Mouse (Mus musculus): ENCODE data around the gene Klk1b3. TPM values are rescaled to one million over a fixed set of nuclear protein-coding genes. Genes with fewer than 3 reads are reported as not detected.
"Not testable (repeated sequence)": the region's sequence is repeated elsewhere in the genome, so short reads cannot be mapped to it uniquely, and the experiment has no call there.

Gene Klk1b3
- polyA plus RNA-seq, 1 experiment, result not detected

DNA sequence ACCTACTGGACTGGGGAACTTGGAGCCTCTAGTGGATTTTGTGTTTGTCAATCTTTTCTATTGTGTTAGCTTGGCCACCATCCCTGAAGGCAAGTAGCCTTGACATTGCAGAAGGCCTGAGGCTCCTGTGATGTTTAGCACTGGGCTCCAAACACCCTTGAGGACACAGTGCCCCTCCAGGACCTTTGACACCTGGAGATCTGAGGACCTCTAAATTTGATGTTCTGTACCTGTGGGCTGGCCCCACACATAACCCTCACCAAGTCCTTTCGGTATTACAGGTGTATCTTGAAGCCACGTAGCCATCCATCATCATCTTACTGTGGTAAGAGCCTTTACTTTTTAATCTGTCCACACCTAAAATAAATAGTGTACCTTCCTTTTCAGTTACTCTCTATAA lies 50.0 kb downstream of the Klk1b3 start:
- 92% methylated on average over 2 of the region's 2 CpGs for WGBS
- no peak overlapping the region for H3K4me3 ChIP-seq (replicated peaks; ENCODE audit: control insufficient read depth, low read depth, low read length)
- no peaks in the 10 kb centered on the region; the same call in 1 of the 2 replicates for H3K4me1 ChIP-seq (ENCODE audit: control insufficient read depth, insufficient read depth, low read length)
- no peak overlapping the region for H3K27ac ChIP-seq (ENCODE audit: control insufficient read depth, insufficient read depth, low read depth, low read length, poor library complexity)
- no peak for TF ChIP-seq POLR2A (IDR thresholded peaks at IDR 0.05; ENCODE audit: borderline replicate concordance, control insufficient read depth, low read depth, low read length)

DNA sequence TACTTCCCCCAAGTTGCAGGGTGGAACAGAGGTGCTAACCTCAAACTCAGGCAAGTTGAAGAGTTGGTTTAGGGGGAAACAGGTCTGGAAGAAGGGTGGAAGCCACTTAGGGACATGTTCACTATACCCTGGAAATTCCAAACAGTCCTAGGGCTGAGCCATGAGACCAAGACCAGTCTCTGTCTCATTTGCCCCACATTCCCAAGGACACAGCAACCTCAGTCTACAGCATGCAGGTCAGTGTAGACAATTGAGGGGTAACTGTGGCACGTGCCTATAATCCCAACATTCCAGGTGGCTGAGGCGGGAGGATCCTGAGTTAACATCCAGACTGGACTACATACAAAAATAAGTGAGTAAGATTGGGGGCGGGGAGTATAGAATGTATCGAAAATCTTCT lies 51.3 kb downstream of the Klk1b3 start:
- Histone ChIP-seq H3K27ac (ENCODE audit: control insufficient read depth, insufficient read depth, low read depth, low read length, poor library complexity) (no peak overlapping the region), H3K4me3 (replicated peaks; ENCODE audit: control insufficient read depth, low read depth, low read length) (no peak overlapping the region), H3K4me1 (ENCODE audit: control insufficient read depth, insufficient read depth, low read length) (no peaks in the 10 kb centered on the region; the same call in 1 of the 2 replicates)
- WGBS, result 83% methylated on average over 4 of the region's 4 CpGs
- TF ChIP-seq CTCF (IDR thresholded peaks at IDR 0.05; ENCODE audit: control insufficient read depth, insufficient read depth, low read length) (no peak), POLR2A (IDR thresholded peaks at IDR 0.05; ENCODE audit: borderline replicate concordance, control insufficient read depth, low read depth, low read length) (no peak)

DNA sequence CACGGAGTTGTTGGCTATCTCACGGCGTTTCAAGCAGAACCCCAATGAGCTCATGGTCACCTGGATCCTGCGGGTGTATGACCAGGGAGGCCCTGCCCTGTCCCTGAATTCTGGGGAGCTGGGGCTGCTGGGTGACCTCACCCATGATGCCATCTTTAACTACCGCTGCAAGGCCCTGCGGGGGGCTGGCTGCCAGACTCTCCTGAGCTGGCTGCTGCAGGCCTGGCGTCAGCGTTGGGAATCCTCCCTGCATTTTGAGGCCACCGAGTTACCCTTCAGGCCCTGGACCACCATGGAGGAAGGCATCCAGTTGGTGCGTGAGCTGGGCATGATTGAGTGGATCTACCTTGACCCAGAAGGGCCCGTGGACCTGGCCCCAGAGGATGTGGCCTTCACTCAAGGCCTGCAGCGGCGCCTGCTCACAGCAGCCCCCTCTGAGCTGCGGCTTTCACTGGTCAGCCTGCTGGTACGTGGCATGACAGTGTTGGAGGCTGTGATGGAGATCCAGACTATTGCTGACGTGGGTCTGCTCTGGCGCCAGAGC lies 52.8 kb downstream of the Klk1b3 start:
- 83% methylated on average over 17 of the region's 17 CpGs for WGBS

More for the DNA sequence above, 52.8 kb downstream of the Klk1b3 start:
- not testable (repeated sequence) for H3K27ac ChIP-seq (ENCODE audit: control insufficient read depth, insufficient read depth, low read depth, low read length, poor library complexity); H3K4me1 ChIP-seq (ENCODE audit: control insufficient read depth, insufficient read depth, low read length); H3K4me3 ChIP-seq (replicated peaks; ENCODE audit: control insufficient read depth, low read depth, low read length)

Other genes with a start within 250 kb of the Klk1b3 start
- not detected in 2 replicates for gene Klk1b8, start 247.5 kb upstream of the Klk1b3 start, polyA plus RNA-seq (2011; ENCODE audit: insufficient read depth, insufficient read length, low replicate concordance, missing spikeins)
- not detected in 2 replicates for gene Klk1b1, start 231.4 kb upstream of the Klk1b3 start, polyA plus RNA-seq (2011; ENCODE audit: insufficient read depth, insufficient read length, low replicate concordance, missing spikeins)
- gene Klk1b9, start 222.1 kb upstream of the Klk1b3 start, polyA plus RNA-seq (2011; ENCODE audit: insufficient read depth, insufficient read length, low replicate concordance, missing spikeins), result not detected in 2 replicates
- not detected in 2 replicates for gene Klk1b11, start 202.3 kb upstream of the Klk1b3 start, polyA plus RNA-seq (2011; ENCODE audit: insufficient read depth, insufficient read length, low replicate concordance, missing spikeins)
- gene Klk1b26, start 186.0 kb upstream of the Klk1b3 start, polyA plus RNA-seq (2011; ENCODE audit: insufficient read depth, insufficient read length, low replicate concordance, missing spikeins), result not detected in 2 replicates
- gene Klk1b27, start 145.9 kb upstream of the Klk1b3 start, polyA plus RNA-seq (2011; ENCODE audit: insufficient read depth, insufficient read length, low replicate concordance, missing spikeins), result not detected in 2 replicates
- not detected in 2 replicates for gene Klk1b21, start 95.9 kb upstream of the Klk1b3 start, polyA plus RNA-seq (2011; ENCODE audit: insufficient read depth, insufficient read length, low replicate concordance, missing spikeins)
- gene Klk1b22, start 85.5 kb upstream of the Klk1b3 start, polyA plus RNA-seq (2011; ENCODE audit: insufficient read depth, insufficient read length, low replicate concordance, missing spikeins), result not detected in 2 replicates
- gene Klk1b16, start 61.4 kb upstream of the Klk1b3 start, polyA plus RNA-seq (2011; ENCODE audit: insufficient read depth, insufficient read length, low replicate concordance, missing spikeins), result not detected in 2 replicates
- gene Klk1b24, start 10.0 kb upstream of the Klk1b3 start, polyA plus RNA-seq (2011; ENCODE audit: insufficient read depth, insufficient read length, low replicate concordance, missing spikeins), result not detected in 2 replicates
- not detected in 2 replicates for gene Klk1b4, start 9.2 kb downstream of the Klk1b3 start, polyA plus RNA-seq (2011; ENCODE audit: insufficient read depth, insufficient read length, low replicate concordance, missing spikeins)
- not detected in 2 replicates for gene Klk1b5, start 17.8 kb downstream of the Klk1b3 start, polyA plus RNA-seq (2011; ENCODE audit: insufficient read depth, insufficient read length, low replicate concordance, missing spikeins)
- 2.4 and 17.2 TPM in 2 replicates for gene Klk1, start 27.2 kb downstream of the Klk1b3 start, polyA plus RNA-seq (2011; ENCODE audit: insufficient read depth, insufficient read length, low replicate concordance, missing spikeins)
- gene Gm36864, start 38.0 kb downstream of the Klk1b3 start, polyA plus RNA-seq (2011; ENCODE audit: insufficient read depth, insufficient read length, low replicate concordance, missing spikeins), result not detected in 2 replicates
- 2.0 TPM in 1 of 2 replicates, not detected in the other for gene 1700028J19Rik, start 48.5 kb downstream of the Klk1b3 start, polyA plus RNA-seq (2011; ENCODE audit: insufficient read depth, insufficient read length, low replicate concordance, missing spikeins)
- 45.1 and 74.8 TPM in 2 replicates for gene 2410002F23Rik, start 48.5 kb downstream of the Klk1b3 start, polyA plus RNA-seq (2011; ENCODE audit: insufficient read depth, insufficient read length, low replicate concordance, missing spikeins)
- not detected in 2 replicates for gene Acp4, start 59.2 kb downstream of the Klk1b3 start, polyA plus RNA-seq (2011; ENCODE audit: insufficient read depth, insufficient read length, low replicate concordance, missing spikeins)
- gene Gm15517, start 63.3 kb downstream of the Klk1b3 start, polyA plus RNA-seq (2011; ENCODE audit: insufficient read depth, insufficient read length, low replicate concordance, missing spikeins), result not detected in 2 replicates
- gene Clec11a, start 108.7 kb downstream of the Klk1b3 start, polyA plus RNA-seq (2011; ENCODE audit: insufficient read depth, insufficient read length, low replicate concordance, missing spikeins), result 0.75 and 1.8 TPM in 2 replicates
- 1.9 and 4.2 TPM in 2 replicates for gene Shank1, start 112.1 kb downstream of the Klk1b3 start, polyA plus RNA-seq (2011; ENCODE audit: insufficient read depth, insufficient read length, low replicate concordance, missing spikeins)
- not detected in 2 replicates for gene Syt3, start 185.9 kb downstream of the Klk1b3 start, polyA plus RNA-seq (2011; ENCODE audit: insufficient read depth, insufficient read length, low replicate concordance, missing spikeins)
- gene 1700008O03Rik, start 187.6 kb downstream of the Klk1b3 start, polyA plus RNA-seq (2011; ENCODE audit: insufficient read depth, insufficient read length, low replicate concordance, missing spikeins), result not detected in 2 replicates
- gene Lrrc4b, start 230.8 kb downstream of the Klk1b3 start, polyA plus RNA-seq (2011; ENCODE audit: insufficient read depth, insufficient read length, low replicate concordance, missing spikeins), result 0.92 TPM in 1 of 2 replicates, not detected in the other

All from bone marrow, adult 2 months (tissue).